Mouse (Mus musculus) lung, postnatal 10 days (tissue): ENCODE data around the gene Sept9.
"Not testable (repeated sequence)": the region's sequence is repeated elsewhere in the genome, so short reads cannot be mapped to it uniquely, and the experiment has no call there.

Experiments used
- DNase-seq: peaks from one replicate; pipeline ENCODE4 v3.0.0; 2021

Sept9 gene

DNA sequence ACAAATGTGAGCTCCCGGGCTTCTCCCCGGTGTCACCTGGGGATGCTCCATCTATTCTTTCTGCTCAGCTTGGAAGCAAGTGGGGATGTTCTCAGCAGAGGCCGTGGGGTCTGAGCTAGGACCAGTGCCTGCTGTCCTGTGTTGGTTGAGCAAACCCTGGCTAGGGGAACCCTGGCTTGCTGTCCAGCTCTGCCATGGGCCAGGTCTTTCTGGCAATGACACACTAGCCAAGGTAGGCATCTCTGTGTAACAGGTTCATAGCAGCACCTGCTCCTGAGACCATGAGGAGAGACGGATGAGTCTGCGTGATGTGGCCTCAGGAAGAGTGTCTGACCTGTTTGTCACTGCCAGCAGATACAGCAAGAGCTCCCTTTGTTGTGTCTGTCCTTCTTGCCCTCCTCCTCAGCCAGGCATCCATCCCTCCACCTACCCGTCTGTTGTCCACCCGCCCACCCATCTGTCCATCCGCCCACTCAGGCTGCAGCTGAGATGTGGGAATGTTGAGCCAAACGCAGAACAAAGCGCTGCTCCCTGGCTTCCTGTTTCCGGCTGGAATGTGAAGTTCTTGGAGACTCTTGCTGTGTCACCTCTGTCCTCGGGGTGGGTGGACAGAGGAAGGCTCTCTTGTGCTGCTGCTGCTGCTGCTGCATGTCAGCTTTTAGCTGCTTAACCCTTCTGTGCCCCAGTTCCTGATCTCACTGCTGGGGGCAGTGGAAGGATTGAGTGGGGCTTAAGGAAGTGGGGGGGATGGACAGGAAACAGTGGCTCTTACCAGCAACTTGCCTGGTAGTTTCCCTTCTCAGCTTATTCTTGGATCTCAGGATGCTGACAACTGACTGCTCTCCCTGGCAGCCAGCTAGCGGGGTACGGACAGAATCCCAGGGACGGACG is 117.2 kb downstream of the Sept9 start:
- DNase-seq, result peak; percentile 82

DNA sequence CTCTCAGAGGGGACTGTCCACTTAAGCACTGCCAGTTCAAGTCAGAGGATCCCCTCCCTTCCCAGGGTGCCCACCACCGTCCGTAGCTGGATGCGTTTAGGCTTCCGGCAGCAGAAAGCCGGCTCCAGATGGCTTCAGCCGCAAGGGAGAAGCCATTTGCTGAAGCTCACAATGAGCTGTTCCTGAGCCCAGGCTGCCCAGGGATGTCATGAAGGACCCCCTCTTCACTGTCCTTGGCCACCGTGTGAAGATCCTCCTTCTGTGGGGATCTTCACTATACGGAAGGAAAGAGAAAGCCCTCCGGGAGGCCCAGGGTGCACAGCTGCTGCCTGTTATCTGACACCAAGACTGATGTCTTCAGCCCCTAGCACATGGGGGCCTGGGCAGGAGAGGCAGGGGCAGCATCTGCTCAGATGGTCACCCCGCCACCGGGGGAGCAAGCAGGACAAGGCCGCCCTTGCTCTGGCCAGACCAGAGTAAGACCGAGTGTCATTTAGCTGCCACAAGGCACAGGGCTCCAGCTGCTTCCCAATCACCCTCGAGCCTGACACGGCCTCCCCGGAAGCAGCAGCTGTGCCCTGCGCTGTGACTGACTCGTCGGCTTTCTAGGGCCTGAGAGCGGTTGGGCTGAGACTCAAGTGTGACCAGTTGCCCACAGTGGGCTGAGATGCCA is 118.1 kb downstream of the Sept9 start:
- DNase-seq, result peak; percentile 73

DNA sequence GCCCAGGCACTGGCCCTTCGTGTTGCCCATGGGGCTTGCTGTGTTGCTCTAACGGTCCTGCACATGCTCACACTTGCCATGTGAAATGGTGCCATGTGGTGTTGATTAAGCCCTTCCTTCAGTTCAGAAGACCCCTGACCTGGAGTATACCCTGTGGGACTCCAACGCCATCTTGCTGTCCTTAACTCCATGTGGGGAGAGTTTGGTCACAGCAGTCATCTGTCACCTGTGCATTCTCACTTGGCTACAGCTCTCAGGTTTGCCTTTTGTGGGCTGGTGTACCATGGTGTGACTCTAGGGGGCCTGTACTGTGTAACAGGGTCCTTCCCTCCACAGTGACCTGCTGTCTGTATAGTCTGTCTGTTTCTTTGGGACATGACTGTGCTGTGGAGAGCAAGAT is 118.7 kb downstream of the Sept9 start:
- DNase-seq, result no peak

DNA sequence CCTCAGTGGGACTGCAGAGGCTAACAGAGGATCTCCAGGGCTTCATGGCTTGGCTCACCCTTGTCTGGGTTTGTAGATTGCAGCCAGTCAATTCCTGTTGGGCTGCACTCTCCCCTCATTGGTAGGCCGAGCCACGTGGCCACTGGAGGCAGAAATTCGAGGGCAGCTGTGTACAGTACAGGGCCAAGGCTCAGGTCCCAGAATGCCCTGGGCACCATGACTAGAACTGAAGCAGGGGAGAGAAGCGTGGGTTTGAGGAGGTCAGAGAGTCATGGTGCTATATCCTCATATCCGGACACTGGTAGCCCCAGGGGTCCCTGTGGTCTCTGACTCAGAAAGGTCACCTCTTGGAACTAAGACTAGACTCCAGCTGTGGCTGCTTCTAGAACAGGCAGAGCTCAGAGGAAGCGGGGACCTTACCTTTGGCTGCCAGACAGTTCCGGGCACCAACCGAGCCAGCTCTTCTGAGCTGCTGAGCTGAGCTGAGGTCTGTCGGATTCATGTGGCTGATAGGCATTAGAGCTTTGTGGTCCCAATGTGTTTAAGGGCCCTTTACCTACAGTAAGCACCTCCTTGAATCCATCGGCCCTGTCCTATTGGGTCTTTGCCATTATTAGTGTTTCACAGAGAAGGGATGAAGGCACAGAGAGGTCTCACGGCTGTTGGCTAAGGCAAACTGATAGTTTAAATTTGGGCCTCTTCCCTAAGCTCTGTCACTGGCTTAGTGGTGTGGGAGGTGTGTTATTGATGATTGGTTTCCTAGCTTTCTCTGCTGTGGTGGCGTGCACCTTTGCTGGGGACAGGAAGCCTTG is 119.5 kb downstream of the Sept9 start:
- no peak for DNase-seq

DNA sequence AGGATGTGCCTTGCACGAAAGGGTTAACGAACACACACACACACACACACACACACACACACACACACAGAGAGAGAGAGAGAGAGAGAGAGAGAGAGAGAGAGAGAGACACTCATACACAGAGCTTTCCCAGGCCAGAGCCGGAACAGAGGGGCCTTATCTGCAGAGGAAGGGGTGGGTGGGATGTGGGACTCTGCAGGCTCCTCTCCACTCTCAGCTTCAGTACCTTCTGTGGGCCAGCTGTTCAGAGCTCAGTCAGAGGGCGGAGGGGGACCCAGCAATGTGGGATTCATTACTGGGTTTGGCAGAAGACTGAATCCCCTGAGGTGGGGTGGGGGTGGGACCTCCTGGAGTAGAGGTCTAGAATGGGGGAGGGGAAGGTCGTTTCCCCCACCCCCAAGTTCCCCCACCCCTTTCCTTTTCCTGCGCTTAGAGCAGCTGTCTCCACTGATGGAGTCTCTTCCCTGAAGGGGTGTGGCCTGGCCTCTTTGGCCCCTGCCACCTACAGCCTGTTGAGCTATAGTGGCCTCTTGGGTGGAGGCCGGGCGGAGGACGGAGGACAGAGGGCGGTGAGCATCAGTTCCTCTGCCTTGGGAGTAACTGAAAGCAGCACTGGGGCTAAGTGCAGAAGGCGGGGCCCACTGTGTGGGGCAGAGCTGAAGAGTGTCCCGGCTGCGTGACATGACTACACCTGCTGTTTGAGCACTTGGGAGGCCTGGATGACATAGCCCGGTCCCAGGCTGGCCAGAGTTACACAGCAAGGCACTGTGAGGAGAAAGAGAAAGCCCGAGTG is 120.3 kb downstream of the Sept9 start:
- DNase-seq, result peak; percentile 64

DNA sequence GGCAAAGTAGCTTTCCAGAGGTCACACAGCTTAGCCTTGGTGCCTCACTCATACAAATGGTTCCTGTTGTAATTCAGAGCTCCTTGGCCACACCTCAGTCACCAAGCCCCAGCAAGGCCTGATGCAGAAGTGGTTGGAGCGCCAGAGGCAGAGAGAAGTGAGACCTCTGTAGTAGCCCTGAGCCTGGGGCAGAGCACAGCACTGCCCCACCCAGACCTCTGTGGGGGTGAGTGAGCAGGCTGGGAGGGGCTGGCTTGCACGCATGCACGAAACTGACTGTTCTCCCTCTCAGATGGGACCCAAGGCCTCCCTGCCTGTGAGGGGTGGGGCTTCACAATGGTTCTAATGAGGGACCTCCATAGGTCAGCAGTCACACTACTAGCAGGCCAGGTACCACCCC is 121.0 kb downstream of the Sept9 start:
- no peak for DNase-seq

DNA sequence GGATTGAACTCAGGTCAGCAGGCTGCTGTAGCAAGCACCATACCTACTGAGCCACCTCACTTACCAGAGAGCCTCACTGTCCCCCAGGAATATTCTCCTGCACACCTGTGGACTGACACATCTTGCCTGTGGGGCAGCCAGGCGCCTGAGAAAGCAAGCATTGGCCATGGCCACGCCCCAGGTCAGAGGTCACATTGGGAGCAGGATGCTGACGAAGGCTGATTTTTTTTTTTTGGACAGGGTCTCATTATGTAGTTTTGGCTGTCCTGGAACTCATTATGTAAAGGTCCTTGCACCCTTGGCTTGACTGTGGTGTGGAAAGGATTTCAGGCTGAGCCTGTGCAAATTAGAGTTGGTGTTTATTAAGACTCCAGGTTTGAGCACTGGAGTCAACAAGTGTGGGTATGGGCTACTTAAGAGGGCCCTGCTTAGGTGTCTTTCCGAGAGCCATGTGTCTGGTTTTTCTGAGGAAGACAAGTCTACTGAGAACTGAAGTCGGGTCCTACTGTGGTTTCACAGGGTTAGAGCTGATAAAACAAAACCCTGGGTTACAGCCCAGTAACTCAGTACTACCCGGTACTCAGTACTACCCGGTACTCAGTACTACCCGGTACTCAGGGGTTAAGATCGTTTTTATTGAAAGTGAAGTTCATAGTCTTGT is 122.0 kb downstream of the Sept9 start:
- DNase-seq, result peak; percentile 21

DNA sequence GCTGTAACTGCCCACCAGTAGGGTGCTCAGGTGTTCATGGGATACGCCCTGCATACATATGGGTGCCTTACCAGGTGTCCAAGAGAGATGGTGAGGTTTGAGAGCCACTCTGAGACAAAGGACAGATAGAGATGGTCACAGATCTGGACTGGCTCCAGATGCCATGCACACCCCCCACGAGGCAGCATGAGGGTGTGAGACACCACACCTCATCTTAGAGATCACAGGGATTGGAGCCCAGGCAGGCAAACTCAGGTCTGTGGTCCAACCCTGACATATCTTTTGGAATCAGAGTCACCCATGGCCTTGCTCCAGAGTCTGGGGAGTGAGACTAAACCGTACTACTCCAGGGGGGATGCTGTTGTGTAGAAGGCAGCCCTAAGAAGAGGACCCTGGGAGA is 122.8 kb downstream of the Sept9 start:
- DNase-seq, result peak; percentile 1

DNA sequence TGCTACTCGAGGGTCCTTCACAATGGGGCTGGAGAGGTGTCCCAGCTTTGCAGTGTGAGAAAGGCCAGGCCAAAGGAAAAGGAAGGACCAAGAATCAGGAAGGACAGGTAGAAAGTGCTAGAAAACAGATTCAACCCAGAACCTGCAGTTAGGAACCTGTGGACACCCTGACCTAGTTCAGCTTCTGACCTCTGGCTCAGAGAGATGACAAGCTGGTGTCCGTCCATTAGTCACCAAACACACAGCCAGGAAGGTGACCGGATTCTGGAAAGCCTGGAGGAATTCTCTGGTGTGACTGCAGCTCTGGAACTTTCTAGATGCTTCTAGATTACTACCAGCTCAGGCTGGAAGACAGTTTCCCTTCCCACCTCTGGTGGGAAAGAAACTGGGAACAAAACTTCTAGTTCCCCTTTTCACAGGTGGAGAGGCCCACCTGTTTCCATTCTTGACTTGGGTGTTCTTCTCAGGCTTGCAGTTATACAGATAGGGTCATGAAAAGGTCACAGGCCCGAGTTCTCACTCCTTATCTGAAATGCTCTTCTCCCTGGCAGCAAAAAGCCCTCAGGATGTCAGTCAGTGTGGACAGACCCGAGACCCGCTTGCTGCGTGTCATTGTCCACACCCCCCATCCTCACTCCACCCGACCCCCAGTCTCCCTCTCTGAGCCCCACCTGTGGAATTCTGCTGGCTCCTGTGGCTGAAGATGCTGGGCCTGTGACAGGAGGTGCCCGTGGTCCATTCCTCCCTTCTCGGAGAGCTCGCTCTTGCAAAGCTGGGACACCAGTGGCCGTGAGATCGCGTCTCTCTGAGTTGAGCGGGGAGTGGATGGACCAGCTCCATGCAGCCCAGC is 123.5 kb downstream of the Sept9 start:
- DNase-seq, result no peak

DNA sequence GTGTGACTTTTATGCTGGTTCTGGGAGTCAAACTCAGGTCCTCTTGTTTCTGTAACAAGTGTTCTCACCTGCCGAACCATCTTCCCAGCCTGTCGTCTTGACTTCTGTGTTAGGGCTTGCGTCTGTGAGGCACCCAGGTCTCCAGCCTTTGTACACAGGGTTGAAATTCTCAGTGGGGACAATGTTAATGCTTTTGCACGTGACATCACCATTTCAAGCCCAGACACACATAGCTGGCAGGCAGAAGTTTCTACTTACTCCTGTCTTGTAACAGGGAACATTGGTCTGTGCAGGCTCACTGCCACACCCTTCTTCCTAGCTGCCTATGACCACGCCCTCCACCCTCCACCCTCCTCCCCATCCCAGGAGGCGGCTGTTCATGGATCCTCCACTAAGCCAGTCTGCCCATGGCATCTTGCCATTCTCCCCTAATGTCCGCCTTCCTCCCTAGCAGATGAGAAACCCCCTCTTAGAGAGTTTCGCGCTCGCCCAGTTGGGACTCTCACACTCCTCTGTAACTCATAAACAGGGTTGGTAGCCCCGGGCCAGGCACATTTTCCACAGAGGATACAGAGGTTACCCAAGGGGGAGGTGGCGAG is 124.6 kb downstream of the Sept9 start:
- peak; percentile 48 for DNase-seq

DNA sequence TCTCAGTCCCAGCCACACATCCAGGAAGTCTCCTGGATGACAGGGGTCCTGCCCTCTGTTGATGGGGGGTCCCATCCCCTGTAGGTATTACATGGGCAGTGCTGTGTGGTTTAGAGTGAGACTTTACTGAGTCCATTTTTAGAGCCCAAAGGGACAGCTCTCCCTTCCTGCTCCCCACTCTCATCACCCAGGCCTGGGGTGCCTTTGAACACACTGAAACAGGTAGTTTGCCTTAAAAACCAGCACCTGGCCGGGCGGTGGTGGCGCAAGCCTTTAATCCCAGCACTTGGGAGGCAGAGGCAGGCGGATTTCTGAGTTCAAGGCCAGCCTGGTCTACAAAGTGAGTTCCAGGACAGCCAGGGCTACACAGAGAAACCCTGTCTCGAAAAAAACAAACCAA is 125.3 kb downstream of the Sept9 start:
- DNase-seq, result not testable (repeated sequence)

DNA sequence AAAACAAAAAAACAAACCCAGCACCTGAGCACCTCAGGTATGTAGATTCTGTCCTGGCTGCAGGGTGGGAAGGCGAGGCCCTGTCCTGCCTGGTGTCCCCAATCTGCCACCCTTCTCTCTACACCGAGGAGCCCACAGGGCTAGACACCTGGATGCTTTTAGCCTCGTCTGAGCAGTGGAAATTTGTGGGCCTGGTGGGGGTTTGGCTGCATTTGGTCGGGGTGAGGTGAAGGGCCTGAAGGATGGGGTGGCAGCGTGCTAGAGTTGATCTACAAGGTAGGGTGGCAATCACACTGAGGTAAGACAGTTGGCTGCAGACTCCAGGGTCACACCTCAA is 125.6 kb downstream of the Sept9 start:
- no peak for DNase-seq

DNA sequence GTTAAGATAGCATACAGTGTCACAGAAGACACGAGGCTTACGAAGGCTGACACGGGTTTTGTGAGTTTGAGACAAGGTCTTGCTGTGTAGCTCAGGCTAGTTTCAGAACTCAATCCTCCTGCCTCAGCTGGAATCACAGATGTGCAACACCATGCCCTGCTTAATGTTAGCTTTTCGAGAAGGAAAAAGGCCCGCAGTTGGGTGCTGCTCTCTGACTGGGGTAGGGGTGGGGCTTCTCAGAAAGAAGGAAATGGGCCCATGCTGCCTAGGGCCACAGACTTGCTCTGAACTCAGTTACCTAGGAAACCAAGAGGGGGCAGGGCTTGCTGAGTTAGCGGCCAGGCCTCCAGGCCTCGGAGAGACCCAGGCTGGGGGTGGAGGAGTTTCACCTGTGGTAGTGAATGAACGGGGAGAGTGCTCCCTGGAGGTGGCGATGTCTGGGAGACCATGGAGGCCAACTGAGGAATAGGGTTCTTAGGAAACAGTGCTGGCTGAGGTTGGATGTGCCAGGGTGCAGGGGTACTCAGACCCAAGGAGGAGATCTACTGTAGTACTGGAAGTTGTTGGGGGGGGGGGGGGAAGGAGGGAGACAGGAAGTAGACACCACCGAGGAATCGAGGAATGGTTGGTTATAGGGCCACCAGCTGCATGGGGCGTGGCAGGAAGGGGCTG is 126.1 kb downstream of the Sept9 start:
- DNase-seq, result peak; percentile 69

DNA sequence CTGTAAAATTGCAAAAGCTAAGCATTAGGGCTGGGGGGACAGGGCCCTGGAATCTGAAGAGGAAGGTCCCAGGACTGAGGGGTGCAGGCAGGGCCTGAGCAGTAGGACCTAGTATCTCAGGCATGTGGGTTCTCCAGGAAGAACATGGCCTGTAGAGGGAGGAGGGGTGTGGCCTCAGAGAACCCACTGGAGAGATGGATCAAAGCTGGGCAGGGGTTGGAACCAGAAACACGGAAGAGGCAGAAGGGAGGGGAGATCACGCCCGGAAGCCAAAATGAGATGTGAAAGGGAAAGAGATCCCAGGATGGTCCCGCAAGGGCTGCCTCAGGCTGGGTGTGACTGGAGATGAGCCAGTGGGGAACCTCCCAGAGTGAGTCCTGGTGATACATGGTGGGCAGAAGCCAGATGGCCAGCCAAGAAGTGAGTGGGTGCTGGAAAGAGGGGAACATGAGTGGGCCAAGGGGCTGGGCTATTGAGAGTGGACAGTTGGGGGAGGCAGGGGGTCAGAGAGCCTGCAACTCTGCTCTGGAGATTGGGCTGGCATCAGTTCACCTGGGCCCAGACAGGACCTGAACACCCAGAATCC is 126.8 kb downstream of the Sept9 start:
- DNase-seq, result peak; percentile 69

DNA sequence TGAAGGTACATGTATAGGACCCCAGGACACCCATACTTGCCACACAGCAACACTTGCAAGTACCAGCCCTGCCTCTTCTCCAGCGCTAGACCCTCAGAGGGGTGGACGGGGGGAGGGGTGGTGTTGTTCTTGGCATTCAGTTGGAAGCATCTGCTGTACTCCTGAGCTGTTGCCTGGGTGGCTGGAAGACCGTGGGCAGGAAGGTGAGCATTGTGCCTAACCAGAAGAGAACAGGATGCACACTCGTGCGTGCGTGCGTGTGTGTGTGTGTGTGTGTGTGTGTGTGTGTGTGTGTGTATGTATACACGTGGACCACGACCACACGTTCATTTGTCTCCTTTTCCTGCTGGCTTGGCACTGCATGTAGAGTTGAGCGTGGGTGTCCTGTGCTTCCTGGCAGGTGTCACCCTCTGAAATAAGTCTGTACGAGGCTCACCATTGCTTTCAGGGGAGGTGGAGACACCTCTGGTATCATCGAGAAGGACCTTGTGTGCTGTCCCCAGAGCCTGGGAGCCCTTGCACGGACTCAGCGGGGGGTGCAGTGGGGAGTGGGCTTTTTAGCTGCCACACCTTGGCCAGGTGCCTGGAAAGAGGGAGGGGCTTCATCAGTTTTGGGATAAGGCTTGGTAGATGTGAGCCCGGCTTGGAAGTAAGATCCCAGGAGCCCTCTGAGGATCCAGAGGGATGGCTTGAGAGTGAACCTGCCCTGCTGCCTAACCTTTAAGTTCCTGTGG is 127.6 kb downstream of the Sept9 start:
- DNase-seq, result no peak

DNA sequence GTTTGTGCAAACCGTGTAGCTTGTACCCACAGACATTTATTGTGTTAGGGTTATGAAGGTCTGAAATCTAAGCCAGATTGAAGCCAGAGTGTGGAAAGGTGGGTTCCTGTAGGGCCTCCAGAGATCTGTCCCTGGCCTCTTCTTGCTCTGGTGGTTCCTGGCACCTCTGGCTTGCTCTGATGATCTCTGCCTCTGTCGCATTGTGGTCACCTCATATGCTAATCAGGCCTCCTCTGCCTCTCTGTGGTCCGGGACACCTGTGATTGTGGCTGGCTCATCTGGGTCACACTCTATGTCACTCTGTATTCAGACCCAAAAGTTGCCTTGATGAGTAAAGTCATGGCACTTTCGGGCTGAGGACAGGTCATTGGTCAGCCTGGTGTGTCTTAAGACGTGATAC is 128.2 kb downstream of the Sept9 start:
- no peak for DNase-seq

DNA sequence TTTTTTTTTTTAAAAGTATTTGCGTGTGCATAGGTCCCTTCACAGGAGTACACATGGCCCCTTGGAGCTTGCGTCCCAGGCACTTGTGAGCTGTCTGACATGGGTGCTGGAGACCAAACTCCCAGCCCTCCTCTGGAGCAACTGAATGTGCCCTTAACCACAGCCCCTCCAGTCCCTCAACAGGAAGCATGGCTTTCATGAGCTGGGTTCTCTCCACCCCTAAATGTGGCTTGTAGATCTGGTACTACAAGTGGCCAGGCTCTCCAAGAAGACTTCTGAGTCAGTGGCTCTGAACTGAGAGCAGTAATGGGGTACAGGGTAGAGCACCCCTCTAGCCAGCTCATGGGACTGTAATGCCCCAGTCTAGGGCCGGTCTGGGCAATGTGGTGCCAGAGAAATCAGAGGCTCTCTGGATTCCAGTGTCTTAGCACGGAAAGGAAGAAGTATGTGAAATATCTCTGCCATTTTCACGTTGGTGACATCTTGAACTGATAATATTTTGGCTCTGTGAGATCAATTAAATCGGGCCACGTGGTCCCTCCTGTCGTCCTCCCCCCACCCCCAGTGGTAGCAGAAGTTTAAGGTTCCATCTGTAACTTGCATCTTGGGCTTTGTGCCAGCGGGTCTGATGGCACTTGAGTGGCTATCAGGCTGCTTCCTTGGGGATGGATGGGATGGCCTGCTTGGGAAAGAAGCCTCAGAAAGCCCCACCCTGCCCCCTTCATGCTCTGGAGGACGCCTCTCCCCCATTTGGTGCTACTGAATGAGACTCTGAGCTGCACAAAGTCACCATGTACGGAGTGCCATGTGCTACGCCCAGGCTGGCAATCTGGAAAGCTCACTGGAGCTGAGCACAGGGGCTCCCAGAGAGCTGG is 130.9 kb downstream of the Sept9 start:
- no peak for DNase-seq

DNA sequence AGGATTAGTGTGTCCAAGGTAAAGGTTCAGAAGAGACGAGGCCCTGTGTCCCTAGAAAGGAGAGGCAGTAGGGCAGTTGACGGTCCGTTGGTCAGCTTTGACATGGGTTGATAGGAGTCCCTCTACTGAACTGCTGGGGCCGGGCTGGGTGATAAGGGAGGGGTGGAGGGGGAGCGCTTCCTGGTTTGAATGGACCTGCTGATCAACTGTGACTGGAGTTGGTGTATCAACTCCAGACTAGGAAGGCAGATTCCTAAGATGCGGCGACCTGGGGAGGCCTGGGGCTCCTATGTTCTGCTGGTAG is 131.4 kb downstream of the Sept9 start:
- DNase-seq, result no peak
